Mouse (Mus musculus): ENCODE measurements around the gene Rabgap1. TPM values are rescaled to one million over a fixed set of nuclear protein-coding genes. Genes with fewer than 3 reads are reported as not detected.

Rabgap1 gene
- total and polyA plus RNA-seq, 3 experiments = 6.4 to 56.8 (median 51.9) TPM

Other genes with a start within 250 kb of the Rabgap1 start
- gene Olfr366, start 231.7 kb upstream of the Rabgap1 start, total RNA-seq (2021) = not detected
- not detected in 2 replicates for gene Olfr366, start 231.7 kb upstream of the Rabgap1 start, polyA plus RNA-seq (2012; rRNA removed)
- not detected for gene Olfr368, start 116.8 kb upstream of the Rabgap1 start, total RNA-seq (2021)
- not detected in 2 replicates for gene Olfr368, start 116.8 kb upstream of the Rabgap1 start, polyA plus RNA-seq (2012; rRNA removed)
- 10 to 100 TPM; 44.3 to 47.1 TPM for gene Pdcl, start 83.9 kb upstream of the Rabgap1 start, total RNA-seq (2021)
- 3.4 and 4.1 TPM in 2 replicates for gene Pdcl, start 83.9 kb upstream of the Rabgap1 start, polyA plus RNA-seq (2012; rRNA removed)
- 10 to 100 TPM; 39.2 to 40.2 TPM for gene Rc3h2, start 20.4 kb upstream of the Rabgap1 start, total RNA-seq (2021)
- 2.0 and 3.1 TPM in 2 replicates for gene Rc3h2, start 20.4 kb upstream of the Rabgap1 start, polyA plus RNA-seq (2012; rRNA removed)
- 1 to 10 TPM; 7.3 to 9.7 TPM for gene Zbtb26, start 144 bp upstream of the Rabgap1 start, total RNA-seq (2021)
- gene Zbtb26, start 144 bp upstream of the Rabgap1 start, polyA plus RNA-seq (2012; rRNA removed) = 0.63 and 0.68 TPM in 2 replicates
- 10 to 100 TPM; 14.3 to 15.3 TPM for gene Zbtb6, start 108 bp upstream of the Rabgap1 start, total RNA-seq (2021)
- 0.64 and 1.00 TPM in 2 replicates for gene Zbtb6, start 108 bp upstream of the Rabgap1 start, polyA plus RNA-seq (2012; rRNA removed)
- gene Gpr21, start 73.1 kb downstream of the Rabgap1 start, total RNA-seq (2021) = under 1 TPM; 0.73 to 0.98 TPM
- gene Gpr21, start 73.1 kb downstream of the Rabgap1 start, polyA plus RNA-seq (2012; rRNA removed) = 0.04 TPM in 2 replicates